Mouse (Mus musculus): ENCODE measurements around the gene Srsf9.

The Srsf9 gene

DNA sequence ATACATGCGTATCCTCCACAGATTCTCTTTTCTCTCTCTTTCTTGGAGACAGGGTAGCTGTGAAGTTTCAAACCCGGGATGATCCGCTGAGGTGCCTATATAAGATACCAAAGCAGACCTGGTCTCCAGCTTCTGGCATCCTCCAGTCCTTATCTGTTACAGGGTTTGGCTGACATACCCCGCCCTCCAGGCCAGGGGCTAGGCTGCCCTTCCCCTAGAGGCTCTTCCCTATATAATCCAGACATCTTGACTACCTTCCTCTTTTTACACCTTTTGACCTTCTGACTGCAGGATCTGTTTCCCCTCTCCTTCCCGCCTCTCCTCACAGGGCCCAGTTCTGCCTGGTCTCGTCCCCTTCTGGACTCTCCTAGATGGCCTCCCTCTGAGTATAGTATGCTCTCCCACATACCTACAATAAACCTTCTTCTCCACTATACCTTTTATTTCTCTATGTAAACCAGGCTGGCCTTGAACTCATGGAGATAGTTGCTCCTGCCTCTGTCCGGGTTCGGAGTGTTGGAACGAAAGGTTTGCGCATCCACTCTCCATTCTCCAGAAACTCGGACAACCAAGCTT, 633 bp upstream of the Srsf9 start:
- no peak for DNase-seq (ENCODE audit: low spot score)

DNA sequence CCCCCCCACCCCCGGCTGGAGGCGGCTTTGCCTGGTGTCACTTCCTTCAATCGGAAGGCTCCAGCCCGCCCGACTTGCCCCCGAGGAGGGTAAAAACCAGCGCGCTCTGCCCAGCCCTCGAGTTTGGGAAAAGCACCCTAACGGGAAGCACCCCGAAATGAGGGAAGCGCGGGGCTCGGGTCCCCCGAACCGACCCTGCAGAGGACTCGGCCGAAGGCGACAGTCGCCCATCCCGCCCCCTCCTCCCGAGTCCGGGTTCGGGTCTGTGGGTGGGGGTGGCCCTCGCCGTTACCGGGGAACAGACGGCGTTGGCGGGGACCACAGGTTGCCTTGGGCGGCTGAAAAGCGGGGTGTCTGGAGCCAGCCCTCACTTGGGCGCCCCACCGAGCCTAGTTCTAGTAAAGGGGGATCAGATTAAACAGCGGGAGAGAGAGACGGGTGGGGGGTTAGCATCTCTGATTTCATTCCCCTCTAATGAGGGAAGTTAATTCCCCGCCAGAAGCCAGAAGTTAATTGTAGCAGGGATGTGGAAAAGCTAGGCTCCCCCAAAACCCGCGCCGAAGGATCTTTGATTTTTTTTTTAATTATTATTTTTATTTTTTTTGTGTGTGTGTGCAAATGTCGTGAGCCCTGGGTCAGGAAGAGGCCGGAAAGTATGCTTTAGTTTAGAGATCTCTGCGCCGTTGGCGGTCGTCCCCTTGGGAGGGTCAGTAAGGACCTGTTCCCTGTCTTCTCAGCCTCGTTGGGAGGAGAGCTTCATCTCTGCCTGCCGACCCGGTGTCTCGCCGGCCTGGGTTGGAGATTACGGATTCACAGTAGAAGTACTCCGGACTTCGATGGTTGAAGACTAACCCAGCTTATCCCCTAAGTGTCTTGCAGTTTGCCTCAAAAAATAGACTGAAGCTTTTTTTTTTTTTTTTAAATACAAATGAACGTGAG, 902 bp downstream of the Srsf9 start:
- no peak for DNase-seq (ENCODE audit: low spot score)

DNA sequence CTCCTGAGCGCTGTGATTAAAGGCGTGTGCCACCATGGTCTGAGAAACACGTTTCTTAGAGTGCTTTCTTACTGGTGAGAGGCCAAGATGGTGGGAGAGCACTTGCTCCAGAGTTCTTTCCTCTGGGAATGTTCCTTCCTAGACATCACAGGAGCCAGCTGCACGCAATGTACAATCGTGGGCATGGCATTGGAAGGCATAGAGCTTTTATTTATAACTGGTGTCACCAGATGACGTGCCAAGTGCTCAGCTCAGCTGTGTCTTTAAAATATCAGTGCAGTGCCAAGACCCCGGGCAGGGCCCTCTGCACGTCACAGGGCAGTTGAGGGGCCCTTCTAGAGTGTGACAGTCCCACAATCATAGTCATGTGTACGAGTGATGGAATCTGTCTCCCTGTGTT, 4.0 kb downstream of the Srsf9 start:
- DNase-seq (ENCODE audit: low spot score) = no peak

DNA sequence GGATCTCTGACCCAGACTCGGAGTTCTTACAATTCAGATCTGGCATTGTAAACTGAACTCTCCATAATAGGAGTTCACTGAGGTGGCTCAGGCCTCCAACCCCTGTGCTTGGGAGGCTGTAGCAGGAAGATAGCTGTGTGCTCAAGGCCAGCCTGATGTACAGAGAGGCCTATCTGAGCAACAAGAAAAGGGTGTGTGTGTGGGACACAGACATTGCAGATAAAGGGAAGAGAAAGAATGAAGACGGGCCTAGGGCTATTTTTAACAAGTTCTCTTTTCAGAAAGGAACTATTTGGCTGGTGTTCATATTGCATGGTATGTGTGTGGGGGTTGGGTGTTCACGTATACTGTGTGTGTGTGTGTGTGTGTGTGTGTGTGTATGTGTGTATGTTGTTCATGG, 6.6 kb downstream of the Srsf9 start:
- DNase-seq (ENCODE audit: low spot score) = no peak

DNA sequence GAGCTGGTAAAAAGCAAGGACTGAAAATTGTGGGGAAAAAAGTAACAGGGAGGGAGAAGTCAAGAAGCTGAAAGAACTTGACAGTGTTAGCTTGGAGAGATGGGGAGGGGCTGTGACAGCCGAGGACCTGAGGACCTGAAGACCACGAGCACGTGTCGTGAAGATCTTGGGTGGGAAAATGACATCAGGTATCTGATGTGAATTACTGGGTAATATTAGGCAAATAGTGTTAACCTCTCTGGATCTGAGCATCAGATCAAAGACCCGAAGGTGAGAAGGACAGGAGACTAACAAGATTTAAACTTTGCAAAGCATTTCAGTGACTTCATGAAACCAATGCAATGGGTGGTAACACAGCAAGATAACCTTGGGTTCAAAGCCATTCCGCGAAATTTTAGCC, 13.0 kb downstream of the Srsf9 start:
- no peak for DNase-seq (ENCODE audit: low spot score)

DNA sequence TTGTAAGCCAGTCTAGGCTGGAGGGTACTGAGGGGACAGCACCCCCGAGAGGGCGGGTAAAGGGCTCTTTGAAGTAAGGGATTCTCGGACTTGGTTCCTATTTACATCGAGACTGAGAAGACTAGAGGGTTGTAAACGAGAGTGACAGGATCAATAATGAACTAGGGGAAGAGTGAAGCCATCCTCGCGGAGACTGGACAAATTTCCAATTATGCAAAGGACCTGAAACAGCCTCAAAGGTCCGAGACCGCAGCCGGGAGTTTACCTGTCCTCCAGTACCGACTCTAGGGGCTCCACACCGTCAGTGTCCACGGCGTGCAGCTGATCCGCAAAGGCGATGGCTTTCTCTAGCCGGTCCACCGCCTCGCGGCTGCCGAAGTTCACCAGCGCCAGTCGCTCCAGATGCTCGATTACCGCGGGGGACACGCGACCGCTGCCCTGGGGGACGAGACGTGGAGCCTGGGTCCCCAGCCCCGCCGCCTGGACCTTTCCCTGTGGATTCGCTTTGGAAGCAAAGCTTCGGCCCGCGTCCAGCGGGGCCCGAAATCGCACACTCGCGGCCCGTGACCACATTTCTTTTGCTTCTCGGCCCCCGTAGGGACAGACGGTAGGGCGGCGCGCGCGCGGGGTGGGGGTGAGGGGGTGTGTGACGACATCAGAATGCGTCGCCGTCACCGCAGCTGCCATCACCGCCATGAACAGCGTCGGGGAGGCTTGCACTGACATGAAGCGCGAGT, 13.8 kb downstream of the Srsf9 start, which contains the start of the genes Gatc and Triap1:
Gatc (minus strand) TSS at position 602 of the 737 bp plus-strand sequence.
Triap1 (plus strand) TSS at position 649 of the 737 bp plus-strand sequence.
- DNase-seq (ENCODE audit: low spot score) = peak; percentile 86

DNA sequence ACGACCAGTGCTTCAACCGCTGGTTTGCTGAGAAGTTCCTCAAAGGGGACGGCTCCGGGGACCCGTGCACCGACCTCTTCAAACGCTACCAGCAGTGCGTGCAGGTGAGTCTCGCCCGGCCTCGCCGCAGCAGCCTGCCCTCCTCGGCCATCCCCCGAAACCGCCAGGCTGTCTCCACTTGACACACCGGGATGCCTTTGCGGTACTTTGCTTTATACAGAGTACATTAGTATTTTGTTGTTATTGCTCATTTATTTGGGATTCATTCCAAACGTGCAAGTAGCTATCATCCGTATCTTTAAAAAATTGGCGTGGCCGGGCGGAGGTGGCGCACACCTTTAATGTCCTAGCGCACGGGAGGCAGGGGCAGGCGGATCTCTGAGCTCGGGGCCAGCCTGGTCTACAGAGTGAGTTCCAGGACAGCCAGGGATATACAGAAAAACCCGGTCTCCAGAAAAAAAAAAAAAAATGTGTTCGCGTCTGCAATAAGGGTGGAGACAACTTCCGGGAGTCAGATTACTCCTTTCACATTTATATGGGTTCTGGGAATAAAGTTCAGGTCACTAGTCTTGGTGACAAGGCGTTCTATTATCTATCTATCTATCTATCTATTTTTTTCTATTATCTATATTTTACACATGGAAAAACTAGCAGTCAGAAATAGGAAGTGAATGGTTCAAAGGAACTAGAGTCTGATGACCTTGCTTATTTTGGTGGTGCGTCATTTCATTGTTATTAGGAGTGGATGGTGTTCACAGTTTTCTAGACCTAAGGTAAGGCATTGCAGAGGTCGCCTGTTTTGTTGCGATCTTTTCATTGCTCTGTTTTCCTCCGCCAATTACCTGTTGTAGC, 14.6 kb downstream of the Srsf9 start:
- no peak for DNase-seq (ENCODE audit: low spot score)

DNA sequence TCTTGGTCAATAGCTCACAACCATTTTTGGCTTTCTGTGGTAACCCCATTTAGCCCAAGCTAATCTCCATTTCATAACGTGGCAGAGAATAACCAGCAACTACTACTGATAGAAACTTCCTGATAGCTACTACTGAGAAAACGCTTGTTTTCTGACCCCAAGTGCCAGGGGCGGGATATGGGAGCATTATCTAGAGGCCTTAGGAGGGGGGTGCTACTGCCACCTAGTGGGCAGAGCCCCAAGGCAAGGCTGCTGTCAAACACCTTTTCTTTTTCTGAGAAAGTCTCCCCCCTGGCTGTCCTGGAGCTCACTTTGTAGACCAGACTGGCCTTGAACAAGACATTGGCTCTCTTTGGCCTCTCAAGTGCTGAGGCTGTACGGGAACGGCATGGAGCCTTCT, 20.6 kb downstream of the Srsf9 start:
- DNase-seq (ENCODE audit: low spot score) = peak; percentile 62

DNA sequence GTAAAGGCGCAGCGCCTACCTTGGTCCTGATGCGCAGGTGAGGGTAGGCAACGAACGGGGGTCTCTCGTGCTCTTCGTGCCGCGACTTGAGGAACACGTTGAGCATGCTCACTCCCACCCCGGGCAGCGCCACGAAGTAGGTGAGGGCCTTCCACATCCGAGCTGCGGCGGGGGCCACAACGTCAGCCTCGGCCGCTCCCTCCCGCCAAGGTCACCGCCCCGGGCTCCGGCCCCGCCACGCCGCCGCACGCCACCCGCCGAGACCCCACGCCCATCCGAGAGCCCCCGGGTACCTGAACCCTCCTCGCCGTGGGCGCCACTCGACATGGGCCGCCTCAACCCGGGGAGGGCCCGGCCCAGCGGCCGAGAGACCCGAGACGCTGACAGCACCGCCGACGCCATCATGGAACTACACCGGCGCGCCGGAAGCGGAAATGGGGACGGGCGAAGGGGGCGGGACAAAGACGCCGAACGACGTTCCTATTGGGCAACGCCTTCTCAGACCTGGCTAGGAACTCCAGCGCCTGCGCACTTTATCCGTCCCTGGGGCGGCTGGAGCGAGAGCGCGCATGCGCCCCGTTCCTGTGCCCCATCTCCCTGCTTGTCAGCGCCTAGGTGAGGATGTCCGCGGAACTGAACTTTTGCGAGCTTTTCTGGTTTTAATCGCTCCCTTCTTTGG, 21.7 kb downstream of the Srsf9 start, which contains the start of gene Cox6a1:
Cox6a1 (minus strand) TSS at position 436 of the 679 bp plus-strand sequence.
- DNase-seq (ENCODE audit: low spot score) = peak; percentile 96

DNA sequence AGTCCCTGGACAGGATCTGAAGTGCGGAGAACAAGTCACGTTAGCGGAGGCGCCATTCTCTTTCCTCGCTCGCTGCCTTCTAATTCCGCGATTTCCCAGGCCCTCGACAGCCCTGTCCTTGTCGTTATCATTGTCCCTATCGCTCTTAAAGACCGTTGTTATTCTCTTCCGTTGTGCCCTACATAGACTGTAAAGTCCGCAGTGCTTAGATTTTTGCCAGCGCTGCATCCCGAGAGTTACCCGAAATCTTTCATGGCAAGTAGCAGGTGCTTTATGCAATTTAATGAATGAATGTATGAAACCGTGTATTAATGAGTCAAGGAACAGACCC, 22.2 kb downstream of the Srsf9 start:
- no peak for DNase-seq (ENCODE audit: low spot score)

DNA sequence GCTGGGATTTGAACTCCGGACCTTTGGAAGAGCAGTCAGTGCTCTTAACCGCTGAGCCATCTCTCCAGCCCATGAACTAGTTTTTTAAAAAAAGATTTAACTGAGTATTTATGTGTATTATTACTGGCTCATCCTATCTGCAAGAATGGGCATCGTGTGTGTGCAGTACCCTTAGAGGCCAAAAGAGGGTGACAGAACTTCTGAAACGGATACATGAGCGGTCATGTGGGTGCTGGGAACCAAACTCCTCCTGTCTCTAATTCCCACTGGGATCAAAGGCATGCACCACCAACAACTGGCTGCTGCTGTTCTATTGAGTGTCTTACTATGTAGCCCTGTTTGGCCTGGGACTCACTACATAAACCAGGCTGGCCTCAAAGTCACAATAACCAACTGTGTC, 24.4 kb downstream of the Srsf9 start:
- DNase-seq (ENCODE audit: low spot score) = no peak

DNA sequence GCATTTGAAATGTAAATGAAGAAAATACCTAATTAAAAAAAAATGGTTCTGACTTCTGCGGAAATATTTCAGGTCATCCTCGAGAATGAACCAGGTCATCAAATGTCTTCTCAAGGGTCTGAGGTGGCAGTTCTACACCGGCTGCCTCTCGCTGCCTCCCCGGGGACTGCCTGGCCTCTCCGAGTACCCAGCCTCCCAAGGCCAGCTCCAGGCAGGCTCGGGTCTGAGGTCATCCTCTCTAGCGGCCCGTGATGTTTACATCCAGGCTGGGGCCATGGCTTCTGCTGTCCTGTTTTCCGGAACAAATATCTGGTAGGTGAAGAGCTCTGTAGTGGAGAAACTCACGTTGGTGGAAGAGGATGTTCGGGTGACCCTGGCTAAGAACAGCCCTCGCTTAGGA, 28.1 kb downstream of the Srsf9 start:
- no peak for DNase-seq (ENCODE audit: low spot score)

DNA sequence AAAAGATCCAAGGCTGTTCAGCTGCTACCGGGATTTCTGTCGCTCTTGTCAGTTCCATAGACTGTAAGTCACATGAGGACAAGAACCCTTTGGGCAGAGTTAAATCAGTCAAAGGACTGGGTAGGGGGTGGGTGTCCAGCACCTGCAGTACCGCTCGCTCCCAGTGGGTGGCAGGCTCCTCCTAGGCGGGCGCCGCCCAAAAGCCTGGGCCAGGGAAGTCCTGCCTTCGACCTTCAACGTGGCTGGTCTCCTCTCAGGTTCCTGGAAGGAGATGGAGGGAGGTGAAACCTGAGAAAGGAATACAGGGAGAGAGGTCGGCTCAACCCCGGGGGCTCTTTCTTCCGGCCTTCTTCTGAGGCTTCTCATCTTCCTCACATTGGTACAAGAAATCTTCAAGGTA, 31.9 kb downstream of the Srsf9 start:
- peak; percentile 92 for DNase-seq (ENCODE audit: low spot score)

DNA sequence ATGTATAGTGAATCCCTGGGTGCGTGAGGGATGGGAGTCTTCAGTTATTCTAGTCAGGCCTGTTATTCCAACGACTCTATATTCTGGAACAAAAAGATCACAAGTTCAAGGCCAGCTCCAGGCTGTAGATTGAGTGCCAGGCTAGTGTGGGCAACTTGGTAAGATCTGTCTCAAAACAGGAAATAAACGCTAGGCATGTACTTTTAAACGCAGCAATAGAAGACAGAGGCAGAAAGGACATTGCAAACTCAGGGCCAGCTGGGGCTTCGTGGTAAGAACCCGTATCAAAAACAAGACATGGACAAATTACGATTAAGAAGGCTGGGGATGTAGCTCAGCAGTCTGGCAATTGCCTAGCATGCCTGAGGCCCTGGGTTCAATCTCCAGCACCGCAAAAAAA, 32.5 kb downstream of the Srsf9 start:
- no peak for DNase-seq (ENCODE audit: low spot score)

DNA sequence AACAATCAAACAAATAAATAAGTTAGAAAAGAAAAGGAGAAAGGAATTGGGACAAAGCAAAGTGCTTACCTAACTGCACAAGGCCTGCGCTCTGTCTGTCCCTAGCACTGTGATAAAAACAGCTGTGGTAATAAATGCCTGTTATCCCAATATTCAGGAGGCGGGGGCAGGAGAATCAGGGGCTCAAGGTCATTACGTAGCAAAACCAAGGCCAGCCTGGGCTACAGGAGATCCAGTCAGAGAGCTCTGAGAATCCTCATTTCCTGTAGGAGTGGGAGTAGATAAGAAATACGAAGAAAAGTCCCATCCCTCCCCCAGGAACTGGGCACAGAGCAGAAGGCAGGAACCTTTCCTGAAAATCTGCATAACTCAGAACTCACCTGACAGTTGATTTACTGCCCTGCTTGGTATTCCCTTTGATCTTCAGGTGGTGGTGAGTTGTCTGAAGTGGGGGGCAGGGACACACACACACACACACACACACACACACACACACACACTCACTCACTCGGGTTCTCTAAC, 32.9 kb downstream of the Srsf9 start:
- no peak for DNase-seq (ENCODE audit: low spot score)

DNA sequence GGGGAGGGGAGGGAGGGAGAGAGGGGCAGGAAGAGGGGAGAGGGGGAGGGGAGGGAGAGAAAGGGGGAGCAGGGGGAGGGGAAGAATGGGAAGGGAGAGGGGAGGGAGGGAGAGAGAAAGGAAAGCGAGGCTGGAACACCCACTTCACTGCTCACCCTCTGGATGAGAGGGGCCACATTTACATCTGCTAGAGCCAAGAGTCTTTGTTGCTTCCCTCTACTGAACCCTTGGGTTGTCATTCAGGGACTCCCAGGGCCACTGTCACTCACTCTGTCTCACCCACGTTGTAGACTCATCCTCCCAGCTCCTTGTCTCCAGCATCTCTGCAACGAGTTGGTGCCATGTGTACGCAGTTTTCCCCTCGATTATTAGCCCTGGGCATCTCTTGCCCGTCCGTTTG, 35.2 kb downstream of the Srsf9 start:
- no peak for DNase-seq (ENCODE audit: low spot score)

DNA sequence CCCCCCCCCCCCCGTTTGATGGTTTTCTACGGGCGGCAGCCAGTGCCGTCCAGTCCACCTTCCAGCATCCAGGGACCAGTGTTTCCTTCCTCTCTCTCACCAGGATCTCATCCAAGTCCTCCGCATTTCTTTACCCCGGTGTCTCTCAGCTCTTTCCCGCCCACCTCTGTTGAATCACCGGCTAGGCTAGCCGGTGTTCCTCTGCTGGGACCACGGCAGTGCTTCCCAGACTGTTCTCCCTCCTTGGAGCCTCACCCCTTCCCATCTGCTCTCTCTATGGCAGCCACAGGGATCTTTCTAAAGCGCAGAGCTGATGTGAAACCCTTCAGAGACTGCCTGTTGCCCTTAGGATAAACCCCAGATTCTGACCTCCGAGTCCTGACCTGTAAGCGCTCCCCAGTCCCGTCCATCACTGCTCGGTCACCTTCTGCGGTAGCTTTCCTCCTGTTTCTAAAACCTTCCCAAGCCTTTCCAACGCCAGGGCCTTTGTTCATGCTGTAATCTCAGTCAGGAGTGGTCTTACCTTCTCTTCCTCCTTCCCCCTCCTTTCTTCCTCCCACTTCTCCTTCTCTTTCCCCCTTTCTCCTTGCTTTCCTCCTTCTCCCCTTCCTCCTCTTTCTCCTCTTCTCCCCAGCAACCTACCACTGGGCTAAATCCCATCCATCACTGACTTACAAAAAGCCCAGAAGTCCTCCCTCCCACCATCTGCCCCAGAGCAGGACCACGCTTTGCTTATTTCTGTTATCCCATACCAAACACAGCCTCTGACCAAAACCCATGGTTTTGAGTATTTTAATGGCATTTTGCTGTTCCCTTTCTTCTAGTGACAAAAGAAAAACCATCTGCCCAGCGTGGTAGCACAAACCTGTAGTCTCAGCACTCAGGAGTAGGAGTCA, 36.1 kb downstream of the Srsf9 start:
- no peak for DNase-seq (ENCODE audit: low spot score)

DNA sequence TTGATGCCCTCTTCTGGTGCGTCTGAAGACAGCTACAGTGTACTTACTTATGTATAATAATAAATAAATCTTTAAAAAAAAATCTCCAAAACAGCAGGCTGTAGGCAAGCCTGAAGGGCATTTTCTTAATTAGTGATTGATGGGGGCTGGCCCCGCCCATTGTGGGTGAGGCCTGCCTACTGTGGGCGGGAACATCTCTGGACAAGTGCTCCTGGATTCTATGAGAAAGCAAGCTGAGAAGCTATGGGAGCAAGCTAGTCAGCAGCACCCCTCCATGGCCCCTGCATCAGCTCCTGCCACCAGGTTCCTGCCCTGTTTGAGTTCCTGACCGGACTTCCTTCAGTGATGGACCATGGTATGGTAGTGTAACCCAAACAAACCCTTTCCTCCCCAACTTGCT, 37.8 kb downstream of the Srsf9 start:
- no peak for DNase-seq (ENCODE audit: low spot score)

DNA sequence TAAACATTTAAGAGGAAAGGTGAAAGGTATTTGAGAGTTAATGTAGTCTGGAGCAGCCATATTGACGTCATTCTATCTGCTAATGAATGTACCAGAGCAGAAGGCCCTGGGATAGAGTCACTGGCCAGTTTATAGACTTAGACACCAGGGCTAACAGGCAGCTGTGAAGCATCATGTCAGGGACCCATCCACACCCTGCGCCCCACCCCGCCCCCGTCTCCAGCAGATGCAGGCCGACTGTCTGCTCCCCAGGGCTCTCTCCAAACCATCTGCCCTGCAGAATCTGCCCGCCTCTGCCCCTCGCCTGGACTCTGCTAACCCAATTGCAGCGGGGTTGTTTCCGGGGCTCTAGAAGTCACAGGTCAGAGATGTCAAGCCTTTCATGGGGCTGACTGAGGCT, 44.8 kb downstream of the Srsf9 start:
- no peak for DNase-seq (ENCODE audit: low spot score)
